Mouse (Mus musculus): ENCODE measurements around the gene Dhx29.

DNA sequence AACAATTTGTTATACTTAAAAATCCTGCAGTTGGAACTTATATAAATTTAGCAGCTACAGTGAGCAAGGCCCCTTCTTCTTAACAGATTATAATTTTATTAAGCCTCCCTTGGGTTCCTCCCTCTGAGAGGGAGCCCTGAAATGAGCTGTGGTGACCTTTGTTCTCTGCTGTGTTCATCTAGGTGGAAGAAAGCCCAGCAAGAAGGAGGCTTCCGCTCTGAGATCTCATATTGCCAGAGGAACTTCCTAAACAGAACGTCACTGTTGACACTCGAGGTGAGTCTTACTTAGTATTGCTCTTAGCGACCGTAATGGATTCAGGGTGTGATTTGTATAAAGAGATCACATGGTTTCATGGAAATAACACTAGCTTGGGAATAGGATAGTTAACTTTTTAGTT is 35.8 kb downstream of the Dhx29 start:
- TF ChIP-seq CTCF (IDR thresholded peaks at IDR 0.05; ENCODE audit: borderline replicate concordance, control insufficient read depth, extremely low read depth, insufficient read depth, low read length, poor library complexity) (no peak), POLR2A (IDR thresholded peaks at IDR 0.05; ENCODE audit: control insufficient read depth, extremely low read depth, insufficient read depth, low read length, poor library complexity) (no peak)

Data from thymus, adult 2 months (tissue).